ENCODE assay signal across 25 mouse cellular contexts in genomic region chr1:65340240-65340639, GRCm38 (mm10). TPM values are rescaled to one million over a fixed set of nuclear protein-coding genes. Genes with fewer than 3 reads are reported as not detected.
DNase-seq lines count a peak whose midpoint lies in the region; ATAC-seq lines count a peak whose summit lies in the region.
"Had no signal": no experiment of that assay in that cellular context is flagged by ENCODE, and none has a peak within 500 bp of the region (broad histone marks: within the 10 kb centered on the region; RNA-seq: fewer than 3 reads in every experiment).

No protein-coding gene starts in this region.

- H3K4me2 ChIP-seq in forebrain, embryonic 13.5 days: no peak overlapping the region
- H3K4me2 ChIP-seq in forebrain, embryonic 12.5 days: no peak overlapping the region
- H3K4me2 ChIP-seq in kidney, embryonic 15.5 days: no peak overlapping the region
- no peak overlapping the region for H3K4me2 ChIP-seq in neural tube, embryonic 14.5 days (ENCODE audit: low read depth, low read length)
- H3K4me2 ChIP-seq in neural tube, embryonic 15.5 days: no peak overlapping the region
- H3K4me2 ChIP-seq: embryonic facial prominence, embryonic 12.5 days; limb, embryonic 13.5 days; liver, embryonic 12.5 days had no signal

- WGBS in forebrain, embryonic 13.5 days: 63% methylated on average over 2 of the region's 2 CpGs
- WGBS in forebrain, embryonic 12.5 days: 68% methylated on average over 2 of the region's 2 CpGs
- WGBS in kidney, embryonic 15.5 days: 65% methylated on average over 2 of the region's 2 CpGs
- WGBS in neural tube, embryonic 14.5 days: 37% methylated on average over 2 of the region's 2 CpGs
- WGBS in neural tube, embryonic 15.5 days: 40% methylated on average over 2 of the region's 2 CpGs

- peak; percentile 2 for DNase-seq in kidney, adult 9 months
- DNase-seq in layer of hippocampus, adult 11-12 months (ENCODE audit: low spot score): no peak
- DNase-seq: adrenal gland, postnatal 10 days; cerebellum, adult 2 months; cerebellum, postnatal 25 days; gastrocnemius, adult 2 months; heart, postnatal 36 days; kidney, adult 18-20 months; kidney, postnatal 36 days; layer of hippocampus, adult 9-11 months; lung, adult 18-20 months; lung, postnatal 10 days; thymus, postnatal 25 days had no signal

- H3K36me3 ChIP-seq in forebrain, embryonic 13.5 days (ENCODE audit: poor library complexity, severe bottlenecking): no peaks in the 10 kb centered on the region
- no peaks in the 10 kb centered on the region for H3K36me3 ChIP-seq in forebrain, embryonic 12.5 days (replicated peaks)
- no peaks in the 10 kb centered on the region for H3K36me3 ChIP-seq in kidney, embryonic 15.5 days
- no peaks in the 10 kb centered on the region for H3K36me3 ChIP-seq in neural tube, embryonic 14.5 days (ENCODE audit: control insufficient read depth, insufficient read depth, low read length)
- H3K36me3 ChIP-seq in neural tube, embryonic 15.5 days: no peaks in the 10 kb centered on the region
- H3K36me3 ChIP-seq: embryonic facial prominence, embryonic 12.5 days; limb, embryonic 13.5 days; liver, embryonic 12.5 days had no signal

- H3K27me3 ChIP-seq in forebrain, embryonic 13.5 days: no peaks in the 10 kb centered on the region
- H3K27me3 ChIP-seq in forebrain, embryonic 12.5 days: no peaks in the 10 kb centered on the region
- H3K27me3 ChIP-seq in kidney, embryonic 15.5 days: no peaks in the 10 kb centered on the region
- no peaks in the 10 kb centered on the region for H3K27me3 ChIP-seq in neural tube, embryonic 14.5 days (ENCODE audit: control insufficient read depth, insufficient read depth, low read length)
- no peaks in the 10 kb centered on the region for H3K27me3 ChIP-seq in neural tube, embryonic 15.5 days (replicated peaks)
- H3K27me3 ChIP-seq: embryonic facial prominence, embryonic 12.5 days; limb, embryonic 13.5 days; liver, embryonic 12.5 days had no signal

- H3K27ac ChIP-seq in forebrain, embryonic 13.5 days: no peak overlapping the region
- no peak overlapping the region for H3K27ac ChIP-seq in forebrain, embryonic 12.5 days
- no peak overlapping the region for H3K27ac ChIP-seq in kidney, embryonic 15.5 days
- H3K27ac ChIP-seq in neural tube, embryonic 14.5 days (ENCODE audit: low read depth, low read length): no peak overlapping the region
- H3K27ac ChIP-seq in neural tube, embryonic 15.5 days (replicated peaks): no peak overlapping the region
- H3K27ac ChIP-seq: embryonic facial prominence, embryonic 12.5 days; gastrocnemius, adult 2 months; limb, embryonic 13.5 days; liver, embryonic 12.5 days had no signal

- ATAC-seq in forebrain, embryonic 13.5 days: peak; percentile 53; the same call in 1 of the 2 replicates
- ATAC-seq in forebrain, embryonic 12.5 days (ENCODE audit: low FRiP score): no peak
- ATAC-seq in kidney, embryonic 15.5 days (replicated peaks; ENCODE audit: low FRiP score): no peak
- peak; percentile 41; the same call in 1 of the 2 replicates for ATAC-seq in neural tube, embryonic 14.5 days (ENCODE audit: low read depth)
- no peak for ATAC-seq in neural tube, embryonic 15.5 days (ENCODE audit: low FRiP score)
- ATAC-seq: inflammation-experienced regulatory T-cells, adult 6 months; liver, embryonic 12.5 days had no signal

- no peak overlapping the region for H3K9ac ChIP-seq in forebrain, embryonic 13.5 days
- H3K9ac ChIP-seq in forebrain, embryonic 12.5 days: no peak overlapping the region
- H3K9ac ChIP-seq in kidney, embryonic 15.5 days: no peak overlapping the region
- no peak overlapping the region for H3K9ac ChIP-seq in neural tube, embryonic 14.5 days (replicated peaks; ENCODE audit: low read depth, low read length)
- no peak overlapping the region for H3K9ac ChIP-seq in neural tube, embryonic 15.5 days (replicated peaks)
- H3K9ac ChIP-seq: embryonic facial prominence, embryonic 12.5 days; limb, embryonic 13.5 days; liver, embryonic 12.5 days had no signal

- H3K4me1 ChIP-seq in forebrain, embryonic 13.5 days: no peaks in the 10 kb centered on the region
- H3K4me1 ChIP-seq in forebrain, embryonic 12.5 days: no peaks in the 10 kb centered on the region; the same call in 1 of the 2 replicates
- H3K4me1 ChIP-seq in kidney, embryonic 15.5 days: no peaks in the 10 kb centered on the region
- H3K4me1 ChIP-seq in neural tube, embryonic 14.5 days (ENCODE audit: control insufficient read depth, insufficient read depth, low read length): no peaks in the 10 kb centered on the region
- H3K4me1 ChIP-seq in neural tube, embryonic 15.5 days: no peaks in the 10 kb centered on the region
- H3K4me1 ChIP-seq: embryonic facial prominence, embryonic 12.5 days; limb, embryonic 13.5 days; liver, embryonic 12.5 days had no signal

- no peaks in the 10 kb centered on the region for H3K9me3 ChIP-seq in forebrain, embryonic 13.5 days (replicated peaks)
- no peaks in the 10 kb centered on the region for H3K9me3 ChIP-seq in forebrain, embryonic 12.5 days
- no peaks in the 10 kb centered on the region for H3K9me3 ChIP-seq in kidney, embryonic 15.5 days (replicated peaks)
- no peaks in the 10 kb centered on the region for H3K9me3 ChIP-seq in neural tube, embryonic 14.5 days (ENCODE audit: control insufficient read depth, low read length)
- no peaks in the 10 kb centered on the region for H3K9me3 ChIP-seq in neural tube, embryonic 15.5 days (replicated peaks)
- H3K9me3 ChIP-seq: embryonic facial prominence, embryonic 12.5 days; limb, embryonic 13.5 days; liver, embryonic 12.5 days had no signal

- H3K4me3 ChIP-seq in forebrain, embryonic 13.5 days: no peak overlapping the region
- no peak overlapping the region for H3K4me3 ChIP-seq in forebrain, embryonic 12.5 days (replicated peaks)
- no peak overlapping the region for H3K4me3 ChIP-seq in kidney, embryonic 15.5 days (replicated peaks)
- H3K4me3 ChIP-seq in neural tube, embryonic 14.5 days (ENCODE audit: low read depth, low read length): no peak overlapping the region
- no peak overlapping the region for H3K4me3 ChIP-seq in neural tube, embryonic 15.5 days (replicated peaks)
- H3K4me3 ChIP-seq: embryonic facial prominence, embryonic 12.5 days; gastrocnemius, adult 2 months; limb, embryonic 13.5 days; liver, embryonic 12.5 days had no signal

RNA-seq across cellular contexts. Expression of gene Pth2r, which starts 58.4 kb away (rescaled TPM):
- 0.54 and 1.1 TPM in 2 replicates for polyA plus RNA-seq in forebrain, embryonic 13.5 days (2015; fragmentation: Nextera tagmentation; extraction: Ambion mirVana)
- polyA plus RNA-seq in forebrain, embryonic 12.5 days (2016; fragmentation: Nextera tagmentation; extraction: Ambion mirVana): 0.28 and 0.40 TPM in 2 replicates
- not detected in 2 replicates for polyA plus RNA-seq in kidney, embryonic 15.5 days (2015; fragmentation: Nextera tagmentation; extraction: Ambion mirVana)
- 3.8 and 7.4 TPM in 2 replicates for polyA plus RNA-seq in neural tube, embryonic 14.5 days (2014; fragmentation: Nextera tagmentation; extraction: Ambion mirVana)
- 6.1 and 6.2 TPM in 2 replicates for polyA plus RNA-seq in neural tube, embryonic 15.5 days (2015; fragmentation: Nextera tagmentation; extraction: Ambion mirVana)
- polyA plus RNA-seq: heart, embryonic 14.5 days; inflammation-experienced regulatory T-cells, adult 6 months; liver, embryonic 12.5 days; spleen, adult 2 months; stomach, embryonic 14.5 days had no signal

Comparison
In these comparisons a context has a peak if more than half of its experiments do, and no peak if none do; other contexts are left out.
1. ATAC-seq: peak in forebrain, embryonic 13.5 days (single experiment) and neural tube, embryonic 14.5 days (single experiment); none in forebrain, embryonic 12.5 days (single experiment), kidney, embryonic 15.5 days (single experiment) and neural tube, embryonic 15.5 days (single experiment).